Mouse (Mus musculus): ENCODE measurements at regions not wholly inside any gene's neighbourhood (a gene's known extent, or its start where the extent isn't known, plus 50 kb on each side); places are given as distances from the start of the nearest gene placed in this dataset.

GRCm38 (mm10) chr1:35331602-35332339, 482.0 kb downstream of the Plekhb2 start:
- no peak for DNase-seq (ENCODE audit: low read depth)

- DNase-seq (ENCODE audit: low read depth), result no peak
These were observed 482.5 kb downstream of the Plekhb2 start for GRCm38 (mm10) chr1:35332340-35332684.

GRCm38 (mm10) chr1:35337647-35338046, 487.9 kb downstream of the Plekhb2 start:
- DNase-seq (ENCODE audit: low read depth), result no peak

GRCm38 (mm10) chr1:35338184-35338583, 488.4 kb downstream of the Plekhb2 start:
- no peak for DNase-seq (ENCODE audit: low read depth)

- DNase-seq (ENCODE audit: low read depth), result no peak
These were observed 494.8 kb downstream of the Plekhb2 start for GRCm38 (mm10) chr1:35344539-35344938.

GRCm38 (mm10) chr1:35348294-35348693, 498.5 kb downstream of the Plekhb2 start:
- DNase-seq (ENCODE audit: low read depth), result no peak

- no peak for DNase-seq (ENCODE audit: low read depth)
These were observed 509.2 kb downstream of the Plekhb2 start for GRCm38 (mm10) chr1:35358981-35359380.

GRCm38 (mm10) chr1:35361465-35361864, 511.7 kb downstream of the Plekhb2 start:
- no peak for DNase-seq (ENCODE audit: low read depth)

- no peak for DNase-seq (ENCODE audit: low read depth)
These were observed 513.1 kb downstream of the Plekhb2 start for GRCm38 (mm10) chr1:35362836-35363235.

GRCm38 (mm10) chr1:35366559-35366958, 516.8 kb downstream of the Plekhb2 start:
- DNase-seq (ENCODE audit: low read depth), result no peak

GRCm38 (mm10) chr1:35372751-35373150, 523.0 kb downstream of the Plekhb2 start:
- no peak for DNase-seq (ENCODE audit: low read depth)

GRCm38 (mm10) chr1:35380633-35381385, 531.0 kb downstream of the Plekhb2 start:
- DNase-seq (ENCODE audit: low read depth), result no peak

GRCm38 (mm10) chr1:35385430-35385829, 535.7 kb downstream of the Plekhb2 start:
- DNase-seq (ENCODE audit: low read depth), result peak; percentile 61

GRCm38 (mm10) chr1:35388181-35388580, 538.4 kb downstream of the Plekhb2 start:
- DNase-seq (ENCODE audit: low read depth), result peak; percentile 35

- no peak for DNase-seq (ENCODE audit: low read depth)
These were observed 540.6 kb downstream of the Plekhb2 start for GRCm38 (mm10) chr1:35390371-35390770.

- DNase-seq (ENCODE audit: low read depth), result no peak
These were observed 541.2 kb downstream of the Plekhb2 start for GRCm38 (mm10) chr1:35390858-35391586.

GRCm38 (mm10) chr1:35393550-35394118, 543.9 kb downstream of the Plekhb2 start:
- DNase-seq (ENCODE audit: low read depth), result no peak

- DNase-seq (ENCODE audit: low read depth), result no peak
These were observed 551.0 kb downstream of the Plekhb2 start for GRCm38 (mm10) chr1:35400674-35401359.

GRCm38 (mm10) chr1:35402995-35403394, 553.2 kb downstream of the Plekhb2 start:
- no peak for DNase-seq (ENCODE audit: low read depth)

- DNase-seq (ENCODE audit: low read depth), result no peak
These were observed 555.6 kb downstream of the Plekhb2 start for GRCm38 (mm10) chr1:35405418-35405817.

GRCm38 (mm10) chr1:35415646-35416045, 565.9 kb downstream of the Plekhb2 start:
- DNase-seq (ENCODE audit: low read depth), result no peak

All from naive thymus-derived CD4-positive, alpha-beta T cell, adult 2 months (primary cell).